ENCODE assay signal across 8 mouse cellular contexts in genomic region chr15:73923438-73923837, GRCm38 (mm10).
DNase-seq lines count a peak whose midpoint lies in the region; ATAC-seq lines count a peak whose summit lies in the region.

No protein-coding gene starts in this region.

- WGBS in forebrain, embryonic 11.5 days, result 85% methylated on average over 2 of the region's 2 CpGs
- 77% methylated on average over 2 of the region's 2 CpGs for WGBS in forebrain, embryonic 10.5 days
- 78% methylated on average over 2 of the region's 2 CpGs for WGBS in hindbrain, embryonic 10.5 days
- WGBS in midbrain, embryonic 15.5 days, result 82% methylated on average over 2 of the region's 2 CpGs

- no peak; the same call in 1 of the 2 replicates for ATAC-seq in forebrain, embryonic 11.5 days (replicated peaks; ENCODE audit: low FRiP score)
- peak; percentile 62; the same call in 1 of the 2 replicates for ATAC-seq in midbrain, embryonic 15.5 days (replicated peaks)

- no peaks in the 10 kb centered on the region for H3K4me1 ChIP-seq in forebrain, embryonic 11.5 days (replicated peaks; ENCODE audit: control insufficient read depth, insufficient read depth, low read length)
- H3K4me1 ChIP-seq in forebrain, embryonic 10.5 days, result no peaks in the 10 kb centered on the region
- no peaks in the 10 kb centered on the region for H3K4me1 ChIP-seq in hindbrain, embryonic 10.5 days (replicated peaks)
- H3K4me1 ChIP-seq in midbrain, embryonic 15.5 days, result no peaks in the 10 kb centered on the region

- H3K36me3 ChIP-seq in forebrain, embryonic 11.5 days (ENCODE audit: control insufficient read depth, insufficient read depth, low read length), result no peaks in the 10 kb centered on the region
- no peaks in the 10 kb centered on the region for H3K36me3 ChIP-seq in forebrain, embryonic 10.5 days (replicated peaks)
- H3K36me3 ChIP-seq in hindbrain, embryonic 10.5 days, result no peaks in the 10 kb centered on the region
- H3K36me3 ChIP-seq in midbrain, embryonic 15.5 days (replicated peaks), result no peaks in the 10 kb centered on the region

- H3K27me3 ChIP-seq in forebrain, embryonic 11.5 days (ENCODE audit: control insufficient read depth, insufficient read depth, low read length), result no peaks in the 10 kb centered on the region
- no peaks in the 10 kb centered on the region for H3K27me3 ChIP-seq in forebrain, embryonic 10.5 days (ENCODE audit: poor library complexity, severe bottlenecking)
- no peaks in the 10 kb centered on the region for H3K27me3 ChIP-seq in hindbrain, embryonic 10.5 days (ENCODE audit: insufficient read depth, poor library complexity, severe bottlenecking)
- H3K27me3 ChIP-seq in midbrain, embryonic 15.5 days (replicated peaks), result no peaks in the 10 kb centered on the region

- H3K9me3 ChIP-seq in forebrain, embryonic 11.5 days (ENCODE audit: control insufficient read depth, low read length), result no peaks in the 10 kb centered on the region
- no peaks in the 10 kb centered on the region for H3K9me3 ChIP-seq in forebrain, embryonic 10.5 days
- H3K9me3 ChIP-seq in hindbrain, embryonic 10.5 days, result no peaks in the 10 kb centered on the region
- H3K9me3 ChIP-seq in midbrain, embryonic 15.5 days, result no peaks in the 10 kb centered on the region

- H3K4me2 ChIP-seq in forebrain, embryonic 11.5 days (ENCODE audit: low read depth, low read length, severe bottlenecking), result no peak overlapping the region
- H3K4me2 ChIP-seq in midbrain, embryonic 15.5 days, result no peak overlapping the region

- no peak overlapping the region for H3K27ac ChIP-seq in forebrain, embryonic 11.5 days (ENCODE audit: low read depth, low read length)
- H3K27ac ChIP-seq in forebrain, embryonic 10.5 days, result no peak overlapping the region
- H3K27ac ChIP-seq in hindbrain, embryonic 10.5 days, result no peak overlapping the region
- H3K27ac ChIP-seq in midbrain, embryonic 15.5 days, result no peak overlapping the region

- no peak overlapping the region for H3K4me3 ChIP-seq in forebrain, embryonic 11.5 days (ENCODE audit: low read depth, low read length)
- H3K4me3 ChIP-seq in forebrain, embryonic 10.5 days, result no peak overlapping the region
- no peak overlapping the region for H3K4me3 ChIP-seq in hindbrain, embryonic 10.5 days
- H3K4me3 ChIP-seq in midbrain, embryonic 15.5 days, result no peak overlapping the region

- H3K9ac ChIP-seq in forebrain, embryonic 11.5 days (ENCODE audit: low read length), result no peak overlapping the region
- no peak overlapping the region for H3K9ac ChIP-seq in midbrain, embryonic 15.5 days

- peak; percentile 63 for DNase-seq in forebrain, embryonic 11.5 days (ENCODE audit: low spot score)
- no peak for DNase-seq in forebrain, embryonic 10.5 days (ENCODE audit: extremely low spot score, low spot score)
- DNase-seq in right cerebral cortex, postnatal 4 days, result peak; percentile 70
- no peak for DNase-seq in right cerebral cortex, postnatal 36 days (ENCODE audit: low spot score in 2 of 2)
- peak; percentile 39 for DNase-seq in hindbrain, embryonic 10.5 days (ENCODE audit: low spot score)
- no peak for DNase-seq in adipocyte (ENCODE audit: low spot score)
- DNase-seq in urinary bladder, adult 2 months (ENCODE audit: low spot score), result no peak

Comparison
In these comparisons a context has a peak if more than half of its experiments do, and no peak if none do; other contexts are left out.
1. DNase-seq: peak in forebrain, embryonic 11.5 days (single experiment), right cerebral cortex, postnatal 4 days (single experiment) and hindbrain, embryonic 10.5 days (single experiment); none in forebrain, embryonic 10.5 days (single experiment), right cerebral cortex, postnatal 36 days (0 of 2), adipocyte (single experiment) and urinary bladder, adult 2 months (single experiment).